Mouse (Mus musculus): ENCODE measurements around the gene Lcp1.

DNA sequence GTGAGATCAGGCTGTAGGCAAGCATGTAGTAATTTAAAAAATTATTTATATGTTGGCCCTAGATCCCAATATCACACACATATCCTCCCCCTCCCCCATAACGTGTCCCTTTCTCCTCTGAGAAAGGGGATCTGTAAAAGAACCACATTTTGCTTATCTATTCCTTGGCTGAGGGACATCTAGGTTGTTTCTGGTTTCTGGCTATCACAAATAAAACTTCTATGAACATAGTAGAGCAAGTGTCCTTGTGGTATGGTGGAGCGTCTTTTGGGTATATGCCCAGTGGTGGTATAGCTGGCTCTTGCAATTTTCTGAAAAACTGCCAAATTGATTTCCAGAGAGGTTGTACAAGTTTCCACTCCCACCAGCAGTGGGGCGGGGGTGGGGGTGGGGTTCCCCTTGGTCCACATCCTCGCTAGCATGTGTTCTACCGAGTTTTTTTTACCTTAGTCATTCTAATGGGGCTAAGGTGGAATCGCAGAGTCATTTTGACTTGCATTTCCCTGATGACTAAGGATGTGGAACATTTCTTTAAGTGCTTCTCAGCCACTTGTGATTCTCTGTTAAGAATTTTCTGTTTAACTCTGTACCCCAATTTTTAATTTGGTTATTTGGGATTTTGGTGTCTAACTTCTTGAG is 107.3 kb downstream of the Lcp1 start:
- TF ChIP-seq POLR2A (IDR thresholded peaks at IDR 0.05; ENCODE audit: control insufficient read depth, low read depth, low read length) (no peak), CTCF (IDR thresholded peaks at IDR 0.05; ENCODE audit: control insufficient read depth, insufficient read depth, insufficient replicate concordance, low read depth, low read length) (no peak)
